Mouse (Mus musculus) kidney, adult 2 months (tissue): ENCODE measurements around the gene Zfp9.

Experiments
- CTCF ChIP-seq: fragments of 200-500 bp; conservative IDR thresholded peaks from 2 replicates; pipeline ENCODE4 v1.5.1; 2011; ENCODE audit warnings: low read depth, mild to moderate bottlenecking, control low read depth, low read length, moderate library complexity, mixed read lengths; ENCODE audit not compliant: insufficient read depth, insufficient read length
- POLR2A ChIP-seq: fragments of 200-500 bp; IDR thresholded peaks from one replicate; pipeline ENCODE4 v1.6.1; 2011; ENCODE audit warnings: low read depth, low read length, control low read depth

- no peak for TF ChIP-seq POLR2A
- TF ChIP-seq CTCF, result no peak
Observed at GRCm38 (mm10) chr6:118477875-118478785, 990 bp downstream of the Zfp9 start.
